Mouse (Mus musculus) left cerebral cortex, adult 9 months (tissue): ENCODE measurements around the gene Pcmt1.
"Not testable (repeated sequence)": the region's sequence is repeated elsewhere in the genome, so short reads cannot be mapped to it uniquely, and the experiment has no call there.

Experiments used
- DNase-seq, 2 experiments: peaks; one replicate each; pipeline ENCODE4 v3.0.0; 2022; ENCODE audit warnings: low spot score in 2 of 2

Pcmt1 gene

DNA sequence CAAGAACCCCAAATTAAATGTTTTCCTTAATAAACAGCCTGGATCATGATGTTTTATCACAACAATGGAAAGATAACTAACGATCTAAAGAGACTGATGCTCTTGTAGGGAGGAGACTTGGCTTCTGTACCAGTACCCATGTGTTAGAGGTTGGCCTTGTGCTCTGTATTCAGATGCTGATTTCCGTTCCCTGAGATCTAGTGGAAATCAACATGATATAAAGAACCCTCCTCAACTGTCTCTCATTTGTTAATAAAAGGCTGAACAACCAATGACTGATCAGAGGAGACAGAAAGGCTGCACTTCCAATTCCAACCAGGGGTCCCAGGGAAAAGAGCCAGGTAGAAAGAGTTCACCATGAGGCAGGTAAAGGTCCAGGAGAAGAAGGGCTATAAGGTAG lies 35.0 kb downstream of the Pcmt1 start:
- no peak for DNase-seq

DNA sequence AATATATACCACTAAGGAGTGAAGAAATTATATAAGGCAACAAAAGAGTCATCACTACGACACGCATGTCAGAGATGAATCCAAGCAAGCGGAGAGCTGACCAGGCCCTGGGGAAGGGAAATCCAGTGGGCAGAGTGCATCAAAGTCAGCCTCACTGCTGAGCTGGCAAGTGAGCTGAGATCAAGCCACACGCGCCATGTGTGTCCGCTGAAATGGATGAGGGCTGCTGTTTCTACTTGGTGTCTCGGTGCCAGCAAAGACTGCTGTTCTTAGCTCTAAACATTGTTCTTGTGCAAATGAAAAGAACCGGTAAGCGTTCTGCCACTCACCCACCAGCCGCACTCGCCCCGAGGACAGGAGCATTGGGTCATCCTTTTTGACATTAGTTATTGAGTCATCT lies 40.6 kb downstream of the Pcmt1 start:
- no peak for DNase-seq

DNA sequence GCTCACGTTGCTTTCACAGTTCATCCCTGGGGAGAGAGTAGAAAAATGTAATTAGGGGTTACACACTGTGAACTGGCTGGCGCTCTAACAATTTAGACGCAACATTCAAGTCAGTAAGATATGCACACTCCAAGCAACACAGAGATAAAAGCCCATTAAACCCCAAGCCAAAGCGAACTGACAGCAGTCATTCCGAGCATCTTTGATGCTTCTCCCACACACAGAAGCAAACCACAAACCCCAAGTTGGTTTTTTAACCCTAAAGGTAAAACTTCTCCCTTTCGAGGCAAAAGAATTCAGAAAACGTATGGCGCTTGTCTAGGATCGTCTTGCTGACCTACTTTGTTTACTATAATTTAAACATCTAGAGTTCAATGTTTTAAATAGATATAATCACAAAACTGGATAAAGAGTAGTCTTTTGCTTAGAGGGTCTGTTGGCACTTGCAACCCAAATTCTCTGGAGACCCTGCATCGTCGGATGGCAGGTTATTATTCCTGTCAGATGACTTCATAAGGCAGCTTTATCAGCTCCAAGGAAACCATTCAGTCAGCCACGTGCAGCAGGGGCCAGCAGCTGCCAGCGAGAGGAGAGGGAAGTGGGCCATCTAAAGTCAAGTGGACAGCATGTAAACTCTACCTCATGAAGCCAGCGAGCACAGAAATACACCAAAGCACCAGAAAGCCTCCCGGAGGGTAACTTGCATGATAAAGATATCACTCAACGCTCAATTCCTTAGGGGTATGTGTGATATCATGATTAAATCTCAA lies 49.8 kb downstream of the Pcmt1 start:
- DNase-seq: no peak

DNA sequence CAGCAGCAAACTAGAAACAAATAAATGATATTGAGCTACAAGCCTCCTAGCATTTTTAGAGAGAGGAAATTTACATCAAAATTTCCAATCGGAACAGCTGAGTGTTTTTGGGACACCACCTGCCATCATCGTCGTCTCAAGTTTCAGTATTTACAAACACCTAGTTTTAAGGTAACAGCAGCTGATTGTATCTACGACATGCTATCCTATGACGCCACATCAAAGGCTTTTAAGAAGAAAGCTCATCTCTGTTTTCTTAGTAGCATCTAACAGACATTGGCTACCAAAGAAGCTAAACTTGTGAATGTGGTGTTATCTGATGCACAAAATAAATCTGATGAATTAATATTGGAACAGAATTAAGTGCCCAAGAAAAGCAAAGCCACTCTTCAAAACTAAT lies 50.6 kb downstream of the Pcmt1 start:
- DNase-seq: no peak

DNA sequence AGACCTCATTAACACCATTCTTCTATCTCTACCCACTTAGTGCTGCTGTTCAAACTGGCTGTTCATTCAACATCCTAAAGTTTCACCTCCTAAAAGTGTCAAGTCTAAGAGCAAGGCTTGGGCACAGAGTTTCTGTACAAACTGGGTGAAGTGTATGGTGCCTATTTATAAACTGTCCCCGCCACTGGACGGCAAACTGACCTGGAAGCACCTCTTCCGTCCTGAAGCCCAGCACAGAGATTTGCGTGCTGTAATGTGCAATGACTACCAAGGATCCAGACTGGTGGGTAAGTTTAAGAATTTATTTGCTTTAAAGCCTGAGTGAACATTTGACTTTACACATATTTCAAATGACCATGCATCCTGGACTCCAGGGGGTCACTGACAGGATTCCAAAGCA lies 51.8 kb downstream of the Pcmt1 start:
- no peak for DNase-seq

DNA sequence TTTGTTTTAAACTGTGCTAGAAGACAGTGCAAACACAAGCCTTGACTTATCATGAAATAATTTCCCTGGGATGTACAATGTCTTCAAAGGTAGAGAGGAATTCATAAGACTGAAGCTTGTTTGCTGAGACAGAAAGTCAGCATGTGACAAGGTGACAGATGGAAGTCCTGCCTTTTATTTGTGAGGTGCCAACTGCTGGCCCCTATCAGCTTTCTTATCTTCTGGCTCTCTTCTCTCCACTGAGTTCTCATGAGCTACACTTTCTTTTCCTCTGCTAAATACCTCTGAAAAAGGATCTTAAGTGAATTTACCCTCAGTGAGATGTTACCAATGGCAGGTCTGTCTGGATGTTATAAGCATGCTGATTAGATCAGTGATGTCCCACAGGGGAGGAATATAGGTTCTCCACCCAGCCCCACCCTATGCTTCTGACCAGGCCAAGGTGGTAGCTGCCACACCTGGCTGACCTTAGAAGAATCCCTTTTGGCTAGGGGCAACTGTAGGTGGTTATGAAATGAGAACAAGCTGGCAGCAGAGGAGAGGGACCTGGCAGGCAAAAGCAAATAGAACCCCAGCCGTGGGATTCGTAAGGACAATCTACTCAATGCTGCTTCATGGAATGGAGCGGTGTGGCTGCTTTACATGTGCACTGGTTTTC lies 56.9 kb downstream of the Pcmt1 start:
- no peak for DNase-seq

DNA sequence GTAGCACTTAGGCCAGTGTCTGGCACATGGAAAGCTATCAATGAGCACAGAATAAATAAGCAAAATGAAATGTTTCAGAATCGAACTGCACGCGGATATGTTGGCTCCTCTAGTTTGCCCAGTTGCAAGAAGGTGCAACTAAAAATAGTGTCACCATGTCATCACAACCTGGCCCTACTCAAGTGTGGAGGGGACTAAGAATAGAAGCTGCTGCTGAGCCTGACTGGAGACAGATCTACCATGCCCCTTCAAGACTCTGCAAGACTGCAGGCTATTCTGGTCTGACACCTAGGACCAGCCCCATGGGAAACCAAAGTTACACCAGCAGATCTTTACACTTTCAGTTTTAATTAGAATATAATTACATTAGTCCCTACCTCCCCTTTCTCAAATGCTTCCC lies 58.6 kb downstream of the Pcmt1 start:
- no peak for DNase-seq

DNA sequence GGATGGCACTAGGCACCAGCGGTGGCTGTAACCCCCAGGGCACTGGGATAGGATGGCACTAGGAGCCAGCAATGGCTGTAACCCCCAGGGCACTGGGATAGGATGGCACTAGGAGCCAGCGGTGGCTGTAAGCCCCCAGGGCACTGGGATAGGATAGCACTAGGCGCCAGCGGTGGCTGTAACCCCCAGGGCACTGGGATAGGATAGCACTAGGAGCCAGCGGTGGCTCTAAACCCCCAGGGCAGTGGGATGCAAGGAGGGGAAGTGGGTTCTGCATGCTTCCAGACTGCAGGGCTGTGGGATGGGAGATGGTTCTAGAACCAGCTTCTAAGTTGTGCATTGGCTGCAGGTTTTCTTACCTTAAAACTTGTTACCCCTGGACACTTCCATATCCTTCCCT lies 60.2 kb downstream of the Pcmt1 start:
- no peak for DNase-seq

DNA sequence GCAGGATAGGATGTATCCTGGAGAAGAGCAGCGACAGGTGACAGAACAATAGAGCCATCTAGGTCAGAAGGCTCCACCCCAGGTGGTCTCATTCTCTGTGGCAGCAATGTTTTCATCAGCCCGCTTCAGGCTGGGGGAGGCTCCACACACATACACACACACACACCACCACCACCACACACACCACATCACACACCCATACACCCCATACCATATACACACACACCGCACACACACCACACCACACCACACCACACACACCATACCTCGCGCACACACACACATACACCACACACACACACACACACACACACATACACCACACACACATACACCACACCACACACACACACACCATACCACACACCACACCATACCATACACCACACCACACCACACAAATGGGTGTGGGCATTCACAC lies 61.1 kb downstream of the Pcmt1 start:
- no peak for DNase-seq

DNA sequence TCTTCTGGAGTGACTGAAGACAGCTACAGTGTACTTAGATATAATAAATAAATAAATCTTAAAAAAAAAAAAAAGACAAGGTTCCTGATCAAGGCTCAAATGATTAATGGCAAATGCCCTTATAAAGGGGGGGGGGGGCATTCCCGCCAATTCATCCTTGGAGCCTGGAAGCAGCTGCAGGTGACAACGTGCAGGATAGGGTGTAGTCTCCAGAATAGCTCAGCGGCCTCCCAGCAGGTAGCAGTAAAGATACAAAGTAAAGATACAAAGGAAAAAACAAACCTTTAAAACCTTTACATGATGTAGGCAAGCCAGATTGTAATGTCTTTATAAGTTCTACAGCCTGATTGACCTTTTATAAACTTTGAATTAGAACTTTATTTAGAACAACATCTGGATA lies 63.4 kb downstream of the Pcmt1 start:
- DNase-seq: not testable (repeated sequence)

DNA sequence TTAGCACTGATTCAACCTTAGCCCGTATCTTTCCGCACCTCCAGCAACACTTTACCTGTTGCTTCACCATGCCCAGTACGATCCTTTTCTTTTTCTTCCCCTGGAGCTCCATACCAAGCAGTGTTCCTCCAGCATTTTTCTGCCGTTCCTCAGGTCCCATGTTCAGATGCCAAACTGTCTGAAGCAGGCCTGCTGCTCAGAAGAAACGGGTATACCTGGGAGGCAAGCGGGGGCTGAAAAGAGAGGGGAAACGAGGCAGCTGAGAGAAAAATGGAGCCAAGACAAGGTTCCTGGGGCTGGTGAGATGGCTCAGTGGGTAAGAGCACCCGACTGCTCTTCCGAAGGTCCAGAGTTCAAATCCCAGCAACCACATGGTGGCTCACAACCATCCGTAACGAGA lies 63.8 kb downstream of the Pcmt1 start:
- DNase-seq: not testable (repeated sequence)

DNA sequence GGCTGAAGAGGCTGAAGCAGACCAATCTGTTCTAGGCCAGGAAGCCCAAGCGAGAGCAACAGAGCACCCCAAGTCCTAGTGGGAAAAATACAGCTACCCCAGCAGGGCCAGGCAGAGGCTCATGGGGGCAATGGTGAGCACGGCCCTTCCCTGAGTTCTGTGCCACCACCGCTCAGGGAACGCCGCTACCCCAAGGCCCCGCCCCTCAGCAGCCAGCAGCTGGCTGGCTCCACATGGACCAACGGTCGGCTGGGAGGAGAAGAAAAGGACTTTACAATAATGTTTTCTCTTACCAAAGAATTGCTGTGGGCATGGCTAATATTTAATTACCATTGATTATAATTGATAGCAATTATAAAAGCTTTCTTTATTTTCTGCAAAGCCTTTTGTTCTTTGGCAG lies 66.1 kb downstream of the Pcmt1 start:
- DNase-seq: no peak

DNA sequence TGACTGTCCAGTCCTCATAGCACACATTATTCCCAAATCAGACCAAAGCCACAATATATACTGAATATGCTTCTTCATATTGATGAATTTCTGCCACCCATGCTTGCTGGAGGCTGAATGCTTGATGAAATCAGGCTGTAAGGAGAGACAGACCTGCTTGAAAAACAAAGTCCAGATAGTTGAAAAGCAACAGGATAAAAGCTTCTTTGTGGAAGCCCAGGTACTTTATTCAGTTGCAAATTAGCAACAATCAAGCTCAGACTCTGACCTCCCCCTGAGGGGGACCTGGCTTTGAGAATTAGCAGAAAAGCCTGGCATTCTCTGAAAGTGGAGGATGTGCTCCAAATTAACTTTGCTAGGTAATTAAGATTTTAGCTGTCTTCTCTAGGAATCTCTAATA lies 68.7 kb downstream of the Pcmt1 start:
- not testable (repeated sequence) for DNase-seq

DNA sequence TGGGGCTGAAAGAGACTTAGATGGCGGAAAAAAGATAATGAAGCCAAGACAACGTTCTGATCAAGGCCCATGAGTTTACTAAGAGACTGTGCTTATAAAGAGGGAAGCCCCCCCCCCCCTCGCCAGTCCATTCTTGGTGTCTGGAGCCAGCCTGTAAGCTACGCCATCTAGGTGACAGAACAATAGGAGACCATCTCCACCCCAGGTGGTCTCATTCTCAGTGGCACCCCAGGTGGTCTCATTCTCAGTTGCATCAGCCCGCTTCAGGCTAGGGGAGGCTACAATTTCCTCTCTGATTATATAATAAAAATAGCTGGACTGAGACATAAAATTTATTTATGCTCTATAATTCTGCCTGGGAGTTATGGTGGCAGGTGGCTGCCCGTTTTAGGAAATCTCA lies 69.3 kb downstream of the Pcmt1 start:
- DNase-seq: no peak

DNA sequence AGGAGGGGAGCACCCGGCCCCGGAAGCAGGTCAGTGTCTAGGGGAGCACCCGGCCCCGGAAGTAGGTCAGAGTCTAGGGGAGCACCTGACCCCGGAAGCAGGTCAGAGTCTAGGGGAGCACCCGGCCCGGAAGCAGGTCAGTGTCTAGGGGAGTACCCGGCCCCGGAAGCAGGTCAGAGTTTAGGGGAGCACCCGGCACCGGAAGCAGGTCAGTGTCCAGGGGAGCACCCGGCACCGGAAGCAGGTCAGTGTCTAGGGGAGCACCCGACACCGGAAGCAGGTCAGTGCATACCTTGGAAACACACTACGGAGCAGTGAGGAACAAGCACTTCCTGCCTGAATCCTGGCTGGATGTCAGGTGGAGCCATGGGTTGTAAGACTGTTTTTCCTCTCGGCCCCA lies 72.3 kb downstream of the Pcmt1 start:
- DNase-seq: no peak

DNA sequence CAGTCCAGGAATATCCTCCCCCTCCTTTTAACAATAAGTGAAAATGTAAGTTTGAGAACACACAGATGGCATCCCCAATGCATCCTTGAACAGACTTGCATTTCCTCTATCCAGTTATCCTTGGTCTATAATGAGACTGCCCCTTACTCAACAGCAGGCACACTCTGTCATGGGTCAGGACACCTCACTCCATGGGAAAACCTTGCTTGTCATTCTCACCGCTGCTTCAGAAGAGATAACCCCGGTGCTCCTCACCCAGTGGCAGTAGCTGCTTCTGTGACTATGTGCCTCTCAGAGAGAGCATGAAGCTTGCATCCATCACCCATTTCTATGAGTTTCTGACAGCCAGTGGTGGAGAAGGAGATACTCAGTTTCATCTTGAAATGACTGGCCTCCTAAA lies 74.5 kb downstream of the Pcmt1 start:
- no peak for DNase-seq

DNA sequence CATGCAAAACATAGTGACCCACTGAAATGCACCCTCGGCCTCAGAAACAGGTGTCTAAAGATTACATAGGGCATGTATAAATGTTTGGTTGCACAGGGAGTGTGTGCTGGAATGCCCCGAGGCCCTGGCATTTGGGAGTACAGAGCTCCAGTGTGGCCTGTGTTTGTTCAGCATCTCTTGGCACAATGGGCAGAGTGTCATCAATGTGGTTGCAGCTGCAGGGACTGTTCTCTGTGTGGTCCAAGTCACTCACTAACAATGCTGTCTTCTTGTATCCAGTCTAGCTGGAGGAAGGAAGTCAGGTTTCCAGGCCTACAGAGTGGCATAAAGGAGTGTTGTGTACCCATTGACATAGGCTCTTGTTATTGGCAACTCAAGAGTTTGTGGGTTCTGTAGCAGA lies 75.8 kb downstream of the Pcmt1 start:
- DNase-seq: peak; percentile 31 to 42

DNA sequence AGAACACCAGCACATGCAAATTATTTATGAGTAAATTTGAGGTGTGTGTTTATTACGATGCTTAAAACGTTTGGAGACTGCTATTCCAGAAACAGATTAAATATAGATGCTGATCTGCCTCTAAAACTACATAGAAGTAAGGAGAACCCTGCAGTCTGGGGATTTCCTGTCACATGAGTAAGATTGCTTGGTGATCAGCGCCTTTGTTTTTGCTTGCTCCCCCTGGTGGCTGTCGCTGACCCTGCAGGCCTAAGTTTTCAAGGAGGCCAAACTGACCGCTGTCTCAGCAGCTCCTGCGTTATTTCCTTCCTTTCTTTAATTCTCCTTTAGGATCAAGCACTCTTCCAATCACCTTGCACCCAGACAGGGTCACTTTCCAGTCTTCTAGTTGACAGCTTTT lies 80.3 kb downstream of the Pcmt1 start:
- DNase-seq: peak in 1 of 2 experiments; percentile 83

DNA sequence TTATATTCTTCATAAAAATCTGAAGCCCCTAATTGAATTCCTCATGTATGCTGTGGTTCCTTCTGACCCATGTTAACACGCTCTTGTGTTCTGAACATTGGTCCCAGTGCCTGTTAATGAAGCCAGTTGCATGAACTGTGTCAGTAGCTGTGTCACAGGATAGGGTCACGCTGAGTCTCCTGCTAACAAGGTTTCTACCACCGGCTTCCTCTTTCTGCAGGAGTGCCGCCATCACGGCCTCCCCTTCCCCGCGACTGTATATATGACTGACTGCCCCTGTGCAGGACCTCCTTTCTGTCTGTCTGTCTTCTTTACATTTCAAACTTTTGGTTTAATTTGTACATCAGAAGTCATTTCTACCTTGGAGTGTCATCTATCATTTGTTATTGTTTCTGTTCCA lies 82.8 kb downstream of the Pcmt1 start:
- DNase-seq: no peak

DNA sequence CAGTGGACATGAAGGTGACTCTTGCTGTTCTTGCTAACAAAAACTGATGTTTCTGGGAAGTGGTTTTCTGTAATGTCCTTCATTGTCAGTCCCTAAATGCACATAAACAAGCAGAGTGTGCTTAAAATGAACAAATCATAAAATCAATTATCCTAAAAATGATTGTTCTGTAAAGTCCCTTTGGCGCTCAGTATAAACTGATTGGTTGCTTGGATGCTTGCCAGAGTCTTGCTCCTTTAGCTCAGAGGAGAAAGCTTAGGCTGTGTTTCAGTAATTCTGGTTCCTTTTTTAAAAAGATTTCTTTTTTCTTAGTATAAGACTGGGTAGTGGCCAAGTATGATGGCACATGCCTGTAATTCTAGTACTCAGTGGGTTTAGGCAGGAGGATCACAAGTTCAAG lies 84.7 kb downstream of the Pcmt1 start:
- DNase-seq: no peak

DNA sequence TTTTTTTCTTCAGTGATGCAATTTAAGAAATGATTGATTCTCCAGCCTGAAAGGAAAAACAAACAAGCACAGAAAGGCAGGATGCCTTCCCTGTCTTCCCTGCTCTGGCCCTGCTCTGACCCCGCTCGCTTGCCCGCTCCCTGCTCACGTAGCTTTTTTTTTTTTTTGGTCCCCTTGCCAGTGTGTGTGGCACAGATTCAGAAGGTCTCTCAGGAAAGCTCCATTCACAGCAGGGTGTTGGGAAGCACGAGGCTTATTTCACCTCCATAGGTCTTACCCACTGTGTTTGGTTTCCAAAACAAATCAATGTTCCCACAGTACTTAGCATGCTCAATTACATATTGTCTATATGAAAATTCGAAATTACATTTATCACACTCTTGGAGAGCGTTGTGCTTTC lies 86.1 kb downstream of the Pcmt1 start:
- no peak for DNase-seq

DNA sequence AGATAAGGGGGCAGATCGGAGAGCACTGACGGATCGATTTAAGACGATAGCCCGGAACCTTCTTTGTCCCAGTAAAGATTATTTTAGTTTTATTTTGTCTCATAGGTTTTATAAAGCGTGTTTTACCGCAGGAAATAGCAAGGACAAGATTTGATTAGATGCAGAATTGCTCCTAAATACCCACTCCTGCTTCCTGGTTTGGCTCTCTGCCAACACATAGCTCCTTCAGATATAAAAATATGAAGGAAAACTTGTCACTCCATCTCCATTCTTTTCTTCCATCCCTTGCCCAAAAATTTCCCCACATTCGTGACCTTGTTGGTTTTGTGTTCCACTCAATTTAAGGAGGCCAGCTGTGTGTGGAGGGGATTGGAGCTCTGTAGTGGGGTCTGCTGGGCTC lies 90.1 kb downstream of the Pcmt1 start:
- DNase-seq: no peak

DNA sequence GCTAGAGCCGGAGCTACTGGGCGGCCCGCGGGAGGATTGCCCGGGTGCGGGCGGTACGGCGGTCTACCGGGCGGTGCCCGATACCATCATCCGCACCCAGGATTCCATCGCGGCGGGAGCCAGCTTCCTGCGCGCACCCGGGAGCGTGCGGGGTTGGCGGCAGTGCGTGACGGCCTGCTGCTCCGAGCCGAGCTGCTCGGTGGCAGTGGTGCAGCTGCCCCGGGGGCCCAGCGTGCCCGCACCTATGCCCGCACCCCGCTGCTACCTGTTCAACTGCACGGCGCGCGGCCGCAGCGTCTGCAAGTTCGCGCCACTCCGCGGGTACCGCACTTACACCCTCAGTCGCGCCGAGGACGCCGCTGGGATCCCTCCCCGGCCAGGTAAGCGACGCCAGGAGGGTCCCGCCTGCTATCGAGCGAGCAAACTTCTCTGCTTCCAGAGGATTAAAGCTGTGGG lies 90.7 kb downstream of the Pcmt1 start:
- DNase-seq: no peak
